Mouse (Mus musculus) CD4-positive helper T cell, adult 2 months (primary cell): ENCODE measurements around the gene Faap24.

Source experiments
- DNase-seq: peaks from one replicate; pipeline ENCODE4 v3.0.0-alpha.2; 2012; ENCODE audit warnings: low read depth, missing footprints, low spot score

Gene Faap24

GRCm38 (mm10) chr7:35396542-35397168, at the start of gene Faap24, which contains the start of gene Cep89:
Gene Faap24 (minus strand): TSS chr7:35396836.
Gene Cep89 (plus strand): TSS chr7:35397035.
- peak; percentile 97 for DNase-seq

DNA sequence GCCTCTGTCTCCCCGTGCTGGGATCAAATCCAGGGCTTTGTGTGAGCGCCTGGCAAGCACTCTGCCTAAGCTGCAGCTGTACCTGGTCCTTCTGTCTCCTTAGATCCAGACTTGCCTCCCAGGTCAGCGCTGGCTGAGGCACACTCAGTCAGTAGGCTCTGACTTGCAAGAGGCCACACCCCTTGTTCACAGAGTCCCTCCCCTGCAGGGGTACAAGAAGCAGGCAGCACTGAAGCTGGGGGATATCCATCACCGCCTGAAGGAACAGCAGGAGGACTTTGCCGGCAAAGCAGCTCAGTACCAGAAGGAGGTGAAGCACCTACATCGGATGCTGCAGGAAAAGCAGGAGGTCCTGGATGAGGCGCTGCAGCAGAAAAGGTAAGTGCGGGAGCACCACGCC, 38.6 kb upstream of the Faap24 start:
- no peak for DNase-seq

DNA sequence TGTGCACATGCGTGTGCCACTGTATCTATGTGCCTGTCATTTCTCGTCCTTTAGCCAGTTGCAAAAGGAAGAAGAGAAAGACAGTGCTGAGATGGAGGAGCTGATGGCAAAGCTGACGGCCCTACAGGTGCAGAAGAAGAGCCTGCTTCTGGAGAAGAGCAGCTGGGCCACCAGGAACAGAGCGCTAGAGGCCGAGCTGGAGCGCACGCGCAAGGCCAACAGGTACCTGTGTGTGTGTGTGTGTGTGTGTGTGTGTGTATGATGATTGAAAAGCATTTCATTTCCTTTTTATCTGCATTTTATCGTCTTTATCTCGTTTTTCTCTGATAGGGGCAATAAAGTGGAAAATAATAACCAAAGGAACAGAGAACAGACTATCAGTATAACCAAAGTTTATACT, 31.5 kb upstream of the Faap24 start:
- DNase-seq, result no peak

DNA sequence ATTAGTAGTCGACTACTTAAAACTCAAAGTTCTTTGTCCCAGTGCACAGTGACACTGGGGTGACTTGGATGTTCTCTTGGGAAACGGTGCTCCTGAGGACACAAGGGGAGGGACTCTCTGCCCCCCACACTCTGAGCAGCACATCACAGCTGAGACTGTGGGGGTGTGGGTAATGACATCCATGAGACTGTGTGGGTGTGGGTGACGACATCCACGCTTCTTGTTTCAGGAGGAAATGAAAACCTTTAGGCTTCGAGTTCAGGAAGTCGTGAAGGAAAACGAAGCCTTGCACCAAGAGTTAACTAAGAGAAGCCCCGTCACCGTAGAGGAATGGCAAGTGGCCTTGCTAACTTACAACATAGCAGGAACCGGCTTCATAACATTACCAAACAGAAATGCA, 26.4 kb upstream of the Faap24 start:
- DNase-seq, result no peak

DNA sequence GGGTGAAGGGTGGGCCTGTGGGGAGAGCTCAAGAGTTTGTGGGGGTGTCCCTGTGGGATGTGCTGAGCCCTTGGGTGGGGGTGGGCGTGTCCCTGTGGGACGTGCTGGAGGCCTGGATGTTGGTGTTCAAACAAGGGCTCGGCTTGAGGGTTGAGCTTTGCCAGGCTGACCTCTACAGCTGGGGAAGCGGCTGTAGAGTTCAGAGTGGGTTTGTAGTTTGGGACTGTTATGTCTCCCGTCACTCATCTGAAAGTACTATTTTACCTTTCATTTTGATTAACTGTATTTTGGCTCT, 20.0 kb upstream of the Faap24 start:
- no peak for DNase-seq

DNA sequence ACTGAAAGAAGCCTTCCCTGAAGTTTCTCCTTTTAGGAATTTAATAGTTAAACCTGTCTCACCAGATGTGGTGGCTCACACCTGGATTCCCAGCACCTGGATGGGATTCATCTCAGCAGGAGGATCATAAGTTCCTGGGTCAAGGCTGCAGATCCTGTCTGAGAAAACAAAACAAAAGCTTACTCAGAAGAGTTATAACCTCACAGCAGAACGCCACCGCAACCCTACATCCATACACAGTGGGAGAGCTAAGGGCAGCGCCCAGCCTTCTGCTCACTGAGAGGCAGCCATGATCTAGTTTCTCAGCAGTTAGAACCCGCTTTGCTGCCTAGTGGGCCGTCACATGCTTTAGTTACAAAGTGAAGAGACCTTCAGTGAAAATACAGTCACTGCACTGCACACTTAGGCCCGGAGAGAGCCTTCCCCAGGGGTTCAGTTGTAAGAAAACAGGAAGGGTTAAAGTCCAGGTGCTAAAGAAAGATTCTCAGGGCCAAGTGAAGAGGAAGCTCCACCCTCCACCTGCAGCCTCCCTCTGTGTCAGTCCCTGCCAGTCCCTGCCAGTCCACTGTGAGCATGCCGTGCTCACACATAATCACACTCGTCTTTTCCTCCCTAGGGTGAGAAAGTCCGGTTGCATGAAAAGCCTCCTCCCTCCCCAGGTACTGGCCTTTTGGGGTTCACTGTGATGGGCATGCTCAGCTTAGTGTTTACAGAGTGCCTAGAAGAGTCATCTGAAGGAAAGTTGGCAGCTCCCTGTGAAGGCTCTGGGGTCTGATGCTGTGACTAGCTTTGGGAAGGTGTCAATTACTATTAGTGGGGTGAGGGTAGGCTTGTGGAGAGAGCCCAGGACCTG, 19.4 kb upstream of the Faap24 start:
- DNase-seq, result no peak

DNA sequence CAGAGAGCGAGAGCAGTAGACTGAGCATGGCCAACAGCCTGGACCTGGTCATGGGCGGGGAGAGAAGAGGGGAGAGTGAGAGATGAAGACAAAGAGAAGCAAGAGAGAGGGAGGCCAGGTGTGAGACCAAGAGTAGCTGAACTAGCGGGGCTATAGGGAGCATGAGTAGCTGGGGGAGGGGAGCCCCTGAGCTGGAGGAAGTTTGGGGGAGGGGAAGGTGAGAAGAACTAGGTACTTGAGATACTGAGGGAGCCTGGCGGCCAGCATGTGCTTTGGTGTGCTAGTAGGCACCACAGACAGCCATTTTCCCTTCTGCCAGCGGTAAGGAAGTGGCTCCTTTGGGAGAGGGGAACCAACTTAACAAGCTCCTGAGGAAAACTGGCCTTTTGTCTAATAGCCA, 18.6 kb upstream of the Faap24 start:
- DNase-seq, result no peak

DNA sequence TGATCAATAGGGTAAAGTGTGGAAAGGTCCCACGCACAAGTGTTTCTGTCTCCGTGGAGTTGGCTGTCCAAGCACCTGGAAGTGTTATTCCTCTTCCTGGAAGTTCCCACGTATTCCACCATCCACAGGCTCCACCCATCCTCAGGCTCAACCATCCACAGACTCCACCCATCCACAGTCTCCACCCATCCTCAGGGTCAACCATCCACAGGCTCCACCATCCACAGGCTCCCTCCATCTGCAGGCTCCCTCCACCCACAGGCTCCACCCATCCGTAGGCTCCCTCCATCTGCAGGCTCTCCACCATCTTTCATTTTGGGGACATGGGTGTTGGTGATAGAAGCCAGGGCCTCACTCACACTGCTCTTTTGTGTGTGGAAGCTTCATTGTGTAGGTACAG, 4.5 kb upstream of the Faap24 start:
- no peak for DNase-seq

DNA sequence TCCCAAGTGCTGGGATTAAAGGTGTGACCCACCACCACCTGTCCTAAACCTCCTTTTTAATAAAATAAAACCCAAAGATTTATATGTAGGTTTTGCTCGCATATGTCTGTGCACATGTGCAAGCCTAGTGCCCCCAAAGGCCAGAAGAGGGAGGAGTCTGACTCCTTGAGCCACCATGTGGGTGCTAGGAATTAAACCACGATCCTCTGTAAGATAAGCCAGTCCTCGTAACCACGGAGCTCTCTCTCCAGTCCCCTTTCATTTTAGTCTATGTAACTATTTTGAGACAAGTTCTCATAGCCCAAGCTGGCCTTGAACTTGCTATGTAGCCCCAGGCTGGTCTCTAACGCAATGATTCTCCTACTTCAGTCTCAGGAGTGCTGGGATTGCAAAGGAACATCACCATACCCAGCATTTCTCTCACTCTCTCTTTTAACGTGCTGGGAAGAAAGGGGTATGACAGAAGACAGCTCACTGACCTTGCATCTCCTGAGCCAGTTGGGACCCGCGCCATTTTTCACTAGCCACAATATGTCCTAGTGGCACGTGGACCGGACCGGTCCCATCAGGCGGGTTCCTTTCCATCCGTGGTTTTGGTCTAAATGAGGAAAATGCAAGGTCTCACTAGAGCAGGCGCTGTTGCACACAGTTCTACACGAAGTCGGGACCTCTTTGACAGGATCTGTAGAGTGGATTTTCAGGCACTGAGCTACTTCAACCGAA, 741 bp downstream of the Faap24 start:
- DNase-seq, result no peak

DNA sequence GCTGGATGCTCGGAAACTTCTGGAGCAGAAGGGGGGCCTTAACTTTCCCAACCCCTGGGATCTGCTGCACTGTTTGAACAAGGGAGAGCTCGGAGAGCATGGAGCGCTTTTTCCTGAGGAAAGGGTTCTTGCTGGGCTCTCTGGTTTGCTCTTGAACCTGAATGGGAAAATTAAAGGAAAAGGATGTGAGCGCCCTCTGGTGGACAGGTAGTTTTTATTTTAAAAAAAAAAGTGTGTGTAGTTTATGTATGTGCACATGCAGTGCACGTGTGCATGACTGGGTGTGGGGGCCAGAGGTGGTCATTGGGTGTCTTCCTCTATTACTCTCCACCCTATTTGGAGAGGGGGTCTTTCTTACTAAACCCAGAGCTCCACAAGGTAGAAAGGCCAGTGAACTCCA, 3.7 kb downstream of the Faap24 start:
- peak; percentile 17 for DNase-seq

DNA sequence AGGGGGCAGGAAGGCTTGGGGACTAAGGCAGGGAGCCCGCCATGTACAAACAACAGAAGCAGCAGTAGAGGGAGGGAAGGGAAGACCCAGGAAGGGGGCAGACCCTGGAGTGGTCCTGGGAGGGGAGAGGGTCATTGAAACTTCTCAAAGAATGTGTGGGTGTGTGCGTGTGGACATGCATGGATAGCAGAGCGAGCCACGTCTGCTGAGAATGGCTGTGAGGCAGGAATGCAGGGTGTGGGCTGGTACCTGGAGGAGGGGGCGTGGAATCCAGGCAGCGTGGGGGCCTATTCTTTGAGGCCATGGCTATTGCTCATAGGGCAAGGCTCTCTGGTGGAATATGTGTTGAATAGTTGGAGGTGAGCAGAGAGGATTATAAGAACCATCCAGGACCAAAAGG, 7.9 kb downstream of the Faap24 start:
- DNase-seq, result no peak

DNA sequence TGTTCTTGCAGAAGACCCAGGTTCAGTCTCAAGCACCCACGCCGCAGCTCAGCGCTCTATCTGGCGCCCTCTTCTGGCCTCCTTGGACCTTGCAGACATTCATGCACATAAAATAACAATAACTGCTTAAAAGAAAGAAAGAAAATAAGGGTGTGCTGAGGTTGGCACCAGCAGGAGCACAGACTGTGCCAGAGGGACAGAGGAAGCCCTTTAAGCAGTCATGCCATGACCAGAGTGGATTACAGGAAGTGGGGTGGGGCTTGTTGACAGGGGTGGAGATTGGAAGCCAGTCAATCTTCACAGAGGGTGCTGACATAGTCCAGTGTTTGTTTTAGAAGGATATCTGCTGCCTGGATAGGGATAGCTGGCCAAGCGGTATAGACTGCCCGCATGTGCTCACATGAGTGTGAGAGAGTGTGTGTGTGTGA, 10.1 kb downstream of the Faap24 start:
- DNase-seq, result no peak

DNA sequence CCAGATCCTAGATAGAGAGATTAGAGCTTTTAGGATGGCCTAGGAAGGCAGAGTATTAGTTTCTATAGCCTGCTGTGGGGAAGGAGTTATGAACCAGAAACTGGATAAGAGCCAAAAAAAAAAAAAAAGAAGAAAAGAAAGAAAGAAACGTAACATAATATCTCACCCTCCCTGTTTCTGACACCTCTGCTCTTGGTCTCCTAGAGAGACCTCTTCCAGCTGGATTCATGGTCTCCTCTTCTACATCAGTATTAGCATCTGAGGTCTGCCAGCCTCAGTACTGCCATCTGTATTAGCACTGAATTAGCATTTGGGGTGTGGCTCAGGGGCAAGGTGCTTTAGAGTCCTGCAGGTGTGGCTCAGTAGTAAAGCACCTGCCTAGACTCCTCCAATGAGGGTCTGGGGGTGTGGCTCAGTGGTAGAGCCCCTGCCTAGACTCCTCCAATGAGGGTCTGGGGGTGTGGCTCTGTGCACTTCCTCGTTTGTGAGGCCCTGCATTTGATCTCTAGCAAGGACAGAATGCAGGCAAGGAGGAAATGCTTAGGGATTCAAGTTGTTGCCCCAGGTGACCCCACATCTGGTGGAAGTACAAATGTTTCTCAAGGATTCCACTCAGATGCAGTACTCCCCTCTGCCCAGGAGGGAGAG, 13.8 kb downstream of the Faap24 start:
- no peak for DNase-seq

DNA sequence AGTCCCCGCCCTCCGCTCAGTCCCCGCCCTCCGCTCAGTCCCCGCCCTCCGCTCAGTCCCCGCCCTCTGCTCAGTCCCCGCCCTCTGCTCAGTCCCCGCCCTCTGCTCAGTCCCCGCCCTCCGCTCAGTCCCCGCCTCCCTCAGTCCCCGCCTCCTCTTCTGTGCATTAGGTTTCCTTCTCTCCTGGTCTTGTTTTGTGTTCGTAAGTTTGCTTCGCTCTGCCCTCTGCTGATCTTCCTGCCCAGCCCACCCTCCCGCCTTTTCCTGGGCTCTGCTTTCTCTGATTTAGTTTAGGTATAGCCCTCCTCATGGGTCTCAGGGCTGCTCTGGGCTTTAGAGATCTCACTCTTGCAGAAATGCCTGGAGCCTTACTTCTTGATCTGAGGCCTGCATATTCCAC, 14.8 kb downstream of the Faap24 start:
- DNase-seq, result no peak

DNA sequence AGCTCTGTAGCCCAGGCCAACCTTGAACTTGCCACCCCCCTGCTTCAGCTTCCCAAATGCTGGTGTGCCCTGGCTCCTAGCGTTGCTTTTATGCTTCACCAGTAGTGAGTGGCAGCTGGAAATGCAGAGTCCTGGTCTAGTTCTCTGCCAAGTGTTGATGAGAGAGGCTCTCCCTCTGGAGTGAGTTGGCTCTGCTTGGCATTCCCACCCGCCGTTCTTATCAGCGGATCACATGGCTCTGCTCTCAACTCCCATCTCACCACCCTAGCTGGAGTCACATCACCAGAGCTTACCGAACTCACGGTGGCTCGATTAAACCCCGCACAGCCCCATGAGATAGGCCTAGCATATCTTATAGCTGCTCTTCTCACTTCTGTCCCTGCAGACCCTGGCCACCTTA, 16.3 kb downstream of the Faap24 start:
- no peak for DNase-seq

DNA sequence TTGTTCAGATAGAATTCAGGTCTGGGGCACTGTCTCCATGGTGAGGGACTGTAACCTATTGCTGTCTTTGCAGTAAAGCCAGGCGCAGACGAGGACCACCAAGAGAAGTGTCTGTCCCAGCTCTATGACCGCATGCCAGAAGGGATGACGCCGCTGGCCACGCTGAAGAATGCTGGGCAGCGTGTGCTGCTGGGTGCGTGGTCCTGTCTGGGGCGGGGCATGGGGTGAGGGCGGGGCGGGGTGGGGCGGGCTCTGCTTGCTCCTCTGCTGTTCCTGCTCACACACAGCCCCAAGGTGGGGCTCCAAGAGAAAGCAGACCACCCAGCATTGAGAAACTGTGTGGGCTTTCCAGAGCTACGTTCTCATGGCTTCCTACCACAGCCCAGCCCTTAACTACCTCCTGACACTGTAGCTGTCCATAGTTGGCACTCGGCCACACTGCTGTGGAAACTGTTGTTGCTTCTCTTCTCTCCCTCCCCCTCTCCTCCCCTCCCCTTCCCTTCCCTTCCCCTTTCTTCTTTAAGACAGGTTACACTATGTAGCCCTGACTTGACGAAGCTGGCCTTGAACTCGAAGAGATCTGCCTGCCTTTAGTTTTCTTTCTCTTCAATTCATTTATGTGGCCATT, 17.0 kb downstream of the Faap24 start:
- DNase-seq, result no peak

DNA sequence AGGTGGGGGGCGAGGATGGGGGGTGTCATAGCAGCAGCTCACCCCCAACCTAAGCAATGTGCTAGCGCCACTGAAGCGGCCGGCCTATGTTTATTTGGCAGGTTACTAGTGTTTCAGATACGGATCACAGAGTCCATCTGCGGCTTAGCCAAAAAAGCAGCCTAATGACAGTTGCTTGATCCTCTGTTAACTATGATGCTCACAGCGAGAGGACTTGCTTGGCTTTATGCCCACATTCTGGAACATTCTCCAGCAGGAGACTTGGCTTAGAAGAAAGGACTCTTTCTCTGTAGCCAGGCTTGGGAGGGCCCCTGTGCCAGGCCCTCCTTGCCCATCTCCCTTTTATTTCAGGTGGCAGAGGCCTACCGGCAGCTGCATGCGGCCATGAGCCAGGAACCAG, 20.0 kb downstream of the Faap24 start:
- no peak for DNase-seq

DNA sequence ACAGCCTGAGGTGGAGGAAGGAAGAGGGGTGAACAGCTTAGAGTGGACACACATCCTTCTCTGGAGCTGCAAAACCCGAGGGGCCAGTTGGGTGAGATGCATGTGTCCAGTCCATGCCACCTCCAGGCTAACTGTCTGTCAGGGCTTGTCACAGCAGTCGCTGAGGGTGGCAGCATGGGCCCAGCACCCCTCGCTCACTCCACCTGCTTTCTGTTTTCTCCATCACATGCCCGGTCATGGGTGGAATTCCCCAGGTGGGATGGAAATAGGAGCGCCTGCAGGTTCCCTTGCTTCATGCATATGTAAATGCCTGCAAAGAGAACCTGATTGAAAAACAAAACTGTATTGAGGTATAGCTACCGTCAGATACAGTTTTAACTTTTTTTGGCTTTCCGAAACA, 22.4 kb downstream of the Faap24 start:
- DNase-seq, result no peak

- no peak for DNase-seq
Observed at GRCm38 (mm10) chr7:35373146-35373989, 23.3 kb downstream of the Faap24 start.

- DNase-seq, result no peak
Observed at GRCm38 (mm10) chr7:35372483-35373017, 24.1 kb downstream of the Faap24 start.

GRCm38 (mm10) chr7:35371096-35371495, 25.5 kb downstream of the Faap24 start:
- no peak for DNase-seq
